Mouse (Mus musculus): ENCODE measurements around the gene Ier5.

The Ier5 gene

GRCm38 (mm10) chr1:155075856-155076255 lies 23.6 kb downstream of the Ier5 start:
- DNase-seq: no peak

- no peak for DNase-seq
Observed at GRCm38 (mm10) chr1:155074856-155075255, 24.6 kb downstream of the Ier5 start.

GRCm38 (mm10) chr1:155073905-155074304 lies 25.5 kb downstream of the Ier5 start:
- no peak for DNase-seq

- DNase-seq: no peak
Observed at GRCm38 (mm10) chr1:155073133-155073532, 26.3 kb downstream of the Ier5 start.

- DNase-seq: no peak
Observed at GRCm38 (mm10) chr1:155071287-155071876, 28.1 kb downstream of the Ier5 start.

- no peak for DNase-seq
Observed at GRCm38 (mm10) chr1:155070561-155071286, 28.7 kb downstream of the Ier5 start.

- DNase-seq: peak; percentile 50
Observed at GRCm38 (mm10) chr1:155069696-155070095, 29.7 kb downstream of the Ier5 start.

- DNase-seq: no peak
Observed at GRCm38 (mm10) chr1:155066196-155066595, 33.2 kb downstream of the Ier5 start.

GRCm38 (mm10) chr1:155065068-155065701 lies 34.3 kb downstream of the Ier5 start:
- no peak for DNase-seq

- DNase-seq: no peak
Observed at GRCm38 (mm10) chr1:155064649-155065048, 34.8 kb downstream of the Ier5 start.

GRCm38 (mm10) chr1:155064111-155064510 lies 35.3 kb downstream of the Ier5 start:
- DNase-seq: peak; percentile 93

GRCm38 (mm10) chr1:155062963-155063362 lies 36.5 kb downstream of the Ier5 start:
- DNase-seq: no peak

GRCm38 (mm10) chr1:155062057-155062456 lies 37.4 kb downstream of the Ier5 start:
- no peak for DNase-seq

- no peak for DNase-seq
Observed at GRCm38 (mm10) chr1:155060832-155061801, 38.3 kb downstream of the Ier5 start.

- peak; percentile 49 for DNase-seq
Observed at GRCm38 (mm10) chr1:155060261-155060660, 39.2 kb downstream of the Ier5 start.

GRCm38 (mm10) chr1:155059505-155059904 lies 39.9 kb downstream of the Ier5 start:
- DNase-seq: peak; percentile 59

GRCm38 (mm10) chr1:155058099-155059012 lies 41.1 kb downstream of the Ier5 start:
- no peak for DNase-seq

GRCm38 (mm10) chr1:155056166-155056565 lies 43.3 kb downstream of the Ier5 start:
- peak; percentile 46 for DNase-seq

- DNase-seq: no peak
Observed at GRCm38 (mm10) chr1:155055041-155055440, 44.4 kb downstream of the Ier5 start.

GRCm38 (mm10) chr1:155054366-155054965 lies 45.0 kb downstream of the Ier5 start:
- DNase-seq: no peak

- DNase-seq: no peak
Observed at GRCm38 (mm10) chr1:155053296-155053695, 46.1 kb downstream of the Ier5 start.

Data from kidney, adult 9 months (tissue).